Mouse (Mus musculus) MEL (cell line): ENCODE results near the gene Uqcc1. TPM values are rescaled to one million over a fixed set of nuclear protein-coding genes. Genes with fewer than 3 reads are reported as not detected.

Source experiments
- DNase-seq: peaks from one replicate; pipeline ENCODE4 v3.0.0; 2011; ENCODE audit warnings: low read depth, low spot score
- H3K27ac ChIP-seq: 2 replicates; pipeline ENCODE4 v1.5.1; 2012; ENCODE audit warnings: low read depth, mild to moderate bottlenecking, control low read depth, low read length, moderate library complexity; ENCODE audit not compliant: control insufficient read depth
- H3K27me3 ChIP-seq, 2 experiments: fragments of 150-350 bp in 1 of 2; sonication (generic) in 1 of 2; 2 replicates each; pipeline ENCODE4 v1.6.1; 2012; ENCODE audit warnings: low read length in 2 of 2, mild to moderate bottlenecking in 2 of 2, improper control_type of control experiment in 1 of 2, moderate library complexity in 1 of 2; ENCODE audit not compliant: insufficient read depth in 2 of 2, control insufficient read depth in 1 of 2
- H3K36me3 ChIP-seq, 2 experiments: 2 replicates each; pipeline ENCODE4 v1.6.1; 2012 to 2014; ENCODE audit warnings: low read length in 2 of 2, improper control_type of control experiment in 1 of 2, inconsistent platforms in 1 of 2, mild to moderate bottlenecking in 1 of 2; ENCODE audit not compliant: insufficient read depth in 2 of 2, control insufficient read depth in 1 of 2
- H3K4me1 ChIP-seq, 2 experiments: fragments of 150-350 bp in 1 of 2; sonication (generic) in 1 of 2; 2 replicates each; pipeline ENCODE4 v1.6.1; 2012; ENCODE audit warnings: low read length in 2 of 2, improper control_type of control experiment in 1 of 2, mild to moderate bottlenecking in 1 of 2; ENCODE audit not compliant: insufficient read depth in 2 of 2, control insufficient read depth in 1 of 2
- H3K4me3 ChIP-seq, 2 experiments: fragments of 150-350 bp in 1 of 2; sonication (generic) in 1 of 2; 2 replicates each; pipeline ENCODE4 v1.5.1; 2012; ENCODE audit warnings: low read depth in 2 of 2, low read length in 2 of 2, mild to moderate bottlenecking in 2 of 2, moderate library complexity in 2 of 2, control low read depth in 1 of 2, improper control_type of control experiment in 1 of 2; ENCODE audit not compliant: control insufficient read depth in 1 of 2, insufficient read depth in 1 of 2
- H3K79me2 ChIP-seq: 2 replicates; pipeline ENCODE4 v1.6.1; 2012; ENCODE audit warnings: mild to moderate bottlenecking, low read length, moderate library complexity; ENCODE audit not compliant: control insufficient read depth, poor library complexity, insufficient read depth
- H3K9ac ChIP-seq: 2 replicates; pipeline ENCODE4 v1.6.1; 2012; ENCODE audit warnings: low read depth, mild to moderate bottlenecking, control low read depth, low read length, moderate library complexity; ENCODE audit not compliant: control insufficient read depth, poor library complexity, severe bottlenecking
- H3K9me3 ChIP-seq: fragments of 150-350 bp; sonication (generic); replicated peaks from 2 replicates; pipeline ENCODE4 v1.6.1; 2012; ENCODE audit warnings: mild to moderate bottlenecking, low read length, improper control_type of control experiment, moderate library complexity; ENCODE audit not compliant: insufficient read depth
- BHLHE40 ChIP-seq: IDR thresholded peaks from 2 replicates; pipeline ENCODE4 v1.6.1; 2012; ENCODE audit warnings: low read depth, mild to moderate bottlenecking, inconsistent platforms, low read length, improper control_type of control experiment, borderline replicate concordance
- CHD1 ChIP-seq: IDR thresholded peaks from 2 replicates; pipeline ENCODE4 v1.6.1; 2012; ENCODE audit warnings: low read depth, mild to moderate bottlenecking, inconsistent platforms, low read length, improper control_type of control experiment
- CHD2 ChIP-seq: IDR thresholded peaks from 2 replicates; pipeline ENCODE4 v1.6.1; 2011; ENCODE audit warnings: low read length, improper control_type of control experiment
- CTCF ChIP-seq, 3 experiments: IDR thresholded peaks in 2 of 3; conservative IDR thresholded peaks in 1 of 3; 2 replicates each; pipeline ENCODE4 v1.5.1; 2011 to 2012; ENCODE audit warnings: low read length in 3 of 3, low read depth in 2 of 3, mild to moderate bottlenecking in 2 of 3, improper control_type of control experiment in 1 of 3, inconsistent platforms in 1 of 3, mixed read lengths in 1 of 3, moderate library complexity in 1 of 3; ENCODE audit not compliant: control insufficient read depth in 1 of 3, insufficient read depth in 1 of 3, poor library complexity in 1 of 3, severe bottlenecking in 1 of 3
- E2F4 ChIP-seq: IDR thresholded peaks from 2 replicates; pipeline ENCODE4 v1.6.1; 2011; ENCODE audit warnings: low read depth, low read length, improper control_type of control experiment, borderline replicate concordance
- MAX ChIP-seq: IDR thresholded peaks from 2 replicates; pipeline ENCODE4 v1.6.1; 2011; ENCODE audit warnings: low read length, improper control_type of control experiment
- MAZ ChIP-seq: IDR thresholded peaks from 2 replicates; pipeline ENCODE4 v1.6.1; 2012; ENCODE audit warnings: low read depth, mild to moderate bottlenecking, inconsistent platforms, low read length, improper control_type of control experiment
- MXI1 ChIP-seq: IDR thresholded peaks from 2 replicates; pipeline ENCODE4 v1.6.1; 2011; ENCODE audit warnings: mild to moderate bottlenecking, low read depth, low read length, improper control_type of control experiment
- NELFE ChIP-seq: IDR thresholded peaks from 2 replicates; pipeline ENCODE4 v1.6.1; 2011; ENCODE audit warnings: low read depth, low read length, improper control_type of control experiment
- NRF1 ChIP-seq: IDR thresholded peaks from 2 replicates; pipeline ENCODE4 v1.6.1; 2014; ENCODE audit warnings: low read depth, mild to moderate bottlenecking, inconsistent platforms, low read length, improper control_type of control experiment, moderate library complexity; ENCODE audit not compliant: poor library complexity, insufficient read depth, severe bottlenecking
- POLR2AphosphoS5 ChIP-seq: IDR thresholded peaks from 2 replicates; pipeline ENCODE4 v1.6.1; 2012; ENCODE audit warnings: low read depth, borderline replicate concordance, mild to moderate bottlenecking, inconsistent platforms, low read length, moderate library complexity, mixed read lengths
- RAD21 ChIP-seq: IDR thresholded peaks from 2 replicates; pipeline ENCODE4 v1.6.1; 2011; ENCODE audit warnings: mild to moderate bottlenecking, low read depth, low read length, improper control_type of control experiment
- RCOR1 ChIP-seq: IDR thresholded peaks from 2 replicates; pipeline ENCODE4 v1.6.1; 2012; ENCODE audit warnings: low read depth, mild to moderate bottlenecking, inconsistent platforms, low read length, improper control_type of control experiment
- SIN3A ChIP-seq: IDR thresholded peaks from 2 replicates; pipeline ENCODE4 v1.6.1; 2012; ENCODE audit warnings: low read length, improper control_type of control experiment, inconsistent platforms
- SMC3 ChIP-seq: IDR thresholded peaks from 2 replicates; pipeline ENCODE4 v1.6.1; 2011; ENCODE audit warnings: low read depth, low read length, improper control_type of control experiment
- TAL1 ChIP-seq: IDR thresholded peaks from 2 replicates; pipeline ENCODE4 v1.6.1; 2012; ENCODE audit warnings: mild to moderate bottlenecking, inconsistent platforms, low read length, moderate library complexity, mixed read lengths
- TBP ChIP-seq: IDR thresholded peaks from 2 replicates; pipeline ENCODE4 v1.8.0; 2011; ENCODE audit warnings: low read depth, low read length, improper control_type of control experiment
- TCF12 ChIP-seq: IDR thresholded peaks from 2 replicates; pipeline ENCODE4 v1.6.1; 2014; ENCODE audit warnings: low read depth, mild to moderate bottlenecking, inconsistent platforms, low read length, improper control_type of control experiment, moderate library complexity
- UBTF ChIP-seq: IDR thresholded peaks from 2 replicates; pipeline ENCODE4 v1.6.1; 2012; ENCODE audit warnings: low read depth, mild to moderate bottlenecking, inconsistent platforms, low read length, improper control_type of control experiment, moderate library complexity, borderline replicate concordance; ENCODE audit not compliant: insufficient read depth
- USF2 ChIP-seq, 2 experiments: IDR thresholded peaks; 2 replicates each; pipeline ENCODE4 v1.6.1; 2011 to 2012; ENCODE audit warnings: improper control_type of control experiment in 2 of 2, low read length in 2 of 2, borderline replicate concordance in 1 of 2, inconsistent platforms in 1 of 2, low read depth in 1 of 2, mild to moderate bottlenecking in 1 of 2; ENCODE audit not compliant: insufficient read depth in 1 of 2
- ZMIZ1 ChIP-seq: IDR thresholded peaks from 2 replicates; pipeline ENCODE4 v1.6.1; 2012; ENCODE audit warnings: low read depth, mild to moderate bottlenecking, inconsistent platforms, low read length, improper control_type of control experiment, moderate library complexity
- polyA plus RNA-seq, 2 experiments: library from polyadenylated mRNA; stranded (reverse) in 1 of 2; unstranded in 1 of 2; fragments of >175 nt in 1 of 2; fragments of >200 nt in 1 of 2; gene quantifications; 2 replicates each; pipeline versions ENCODE4 v1.2.1 to v1.2.4; 2012; ENCODE audit warnings: low replicate concordance in 2 of 2, low read depth in 1 of 2; ENCODE audit not compliant: insufficient read length in 2 of 2, insufficient read depth in 1 of 2, missing spikeins in 1 of 2
- total RNA-seq: library from RNA; depleted of rRNA; stranded (reverse); fragments of 300-350 nt; gene quantifications from 2 replicates; pipeline ENCODE4 v1.2.3, GENCODE M21; 2012

Gene Uqcc1
- total and polyA plus RNA-seq, 3 experiments, result 61.0 to 83.1 TPM; not detected in 1

DNA sequence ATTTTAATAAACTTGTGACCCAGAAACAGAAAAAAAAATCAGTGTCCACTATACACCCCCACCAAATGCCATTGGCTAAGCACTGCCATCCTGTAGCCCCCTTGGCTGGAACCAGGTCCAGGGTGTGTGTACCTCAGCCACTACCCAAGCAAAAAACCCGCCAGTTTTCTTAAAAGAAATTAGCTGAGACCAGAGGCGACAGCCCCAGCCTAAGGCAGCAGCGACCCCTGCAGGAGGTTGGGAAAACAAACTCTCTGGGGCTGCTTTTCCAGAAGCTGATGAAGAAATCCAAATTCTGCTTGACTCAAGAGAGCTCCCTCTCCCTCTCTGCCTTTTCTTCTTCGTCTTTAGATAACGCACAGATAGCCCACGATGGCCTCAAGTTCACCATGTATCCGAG lies 16.0 kb upstream of the Uqcc1 start (continued):
- 0 out of 2 replicates have a peak, but pooled peaks have one; percentile 62 for TF ChIP-seq E2F4
- TF ChIP-seq TCF12, result no peak
- TF ChIP-seq TBP, result no peak

DNA sequence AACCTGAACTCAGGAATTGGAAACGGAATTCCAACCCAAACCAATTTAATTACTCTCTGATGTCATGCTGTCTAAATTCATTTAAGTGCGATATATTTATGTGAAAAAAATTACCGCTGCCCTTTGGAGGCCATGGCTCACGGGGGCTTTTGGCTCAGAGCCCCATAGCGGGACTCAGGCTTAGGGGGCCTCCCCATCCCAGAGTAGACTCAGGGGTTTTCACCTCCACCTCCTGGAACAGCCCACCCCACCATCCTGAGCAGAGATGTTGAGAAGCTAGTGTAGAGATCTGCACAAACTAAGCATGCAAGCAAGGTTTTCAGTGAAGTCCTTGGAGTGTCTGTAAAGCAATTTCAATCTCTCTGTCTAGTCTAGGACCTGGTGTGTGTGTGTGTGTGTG lies 15.5 kb upstream of the Uqcc1 start:
- Histone ChIP-seq H3K79me2 (no peaks in the 10 kb centered on the region; the same call in 1 of the 2 replicates), H3K9me3 (no peaks in the 10 kb centered on the region), H3K4me1 (peaks cover 9 to 18% of the 10 kb centered on the region in 2 experiments), H3K4me3 (no peak overlapping the region), H3K9ac (peak overlapping the region; percentile 15), H3K27me3 (no peaks in the 10 kb centered on the region), H3K27ac (no peak overlapping the region), H3K36me3 (peaks cover 0 to 18% of the 10 kb centered on the region in 2 experiments; a peak in 2 of 4 replicates)
- DNase-seq, result no peak
- TF ChIP-seq BHLHE40, result no peak
- TF ChIP-seq TAL1, result no peak
- no peak for TF ChIP-seq MAZ
- TF ChIP-seq ZMIZ1, result no peak
- TF ChIP-seq CHD2, result no peak
- TF ChIP-seq TCF12, result no peak
- TF ChIP-seq MXI1, result no peak
- no peak for TF ChIP-seq CHD1
- no peak for TF ChIP-seq POLR2AphosphoS5
- TF ChIP-seq CTCF (IDR thresholded peaks at IDR 0.05 in 2 of 3, conservative IDR thresholded peaks at IDR 0.05 in 1 of 3; ENCODE audit: control insufficient read depth in 1 of 3, insufficient read depth in 1 of 3, low read depth in 2 of 3, low read length in 3 of 3, poor library complexity in 1 of 3, severe bottlenecking in 1 of 3), result no peak
- TF ChIP-seq RAD21, result no peak
- TF ChIP-seq NELFE, result no peak
- TF ChIP-seq UBTF, result no peak
- no peak for TF ChIP-seq E2F4
- no peak for TF ChIP-seq SIN3A
- no peak for TF ChIP-seq USF2 (IDR thresholded peaks at IDR 0.05; ENCODE audit: borderline replicate concordance in 1 of 2, insufficient read depth in 1 of 2, low read depth in 1 of 2, low read length in 2 of 2)
- TF ChIP-seq NRF1, result no peak
- TF ChIP-seq SMC3, result no peak

DNA sequence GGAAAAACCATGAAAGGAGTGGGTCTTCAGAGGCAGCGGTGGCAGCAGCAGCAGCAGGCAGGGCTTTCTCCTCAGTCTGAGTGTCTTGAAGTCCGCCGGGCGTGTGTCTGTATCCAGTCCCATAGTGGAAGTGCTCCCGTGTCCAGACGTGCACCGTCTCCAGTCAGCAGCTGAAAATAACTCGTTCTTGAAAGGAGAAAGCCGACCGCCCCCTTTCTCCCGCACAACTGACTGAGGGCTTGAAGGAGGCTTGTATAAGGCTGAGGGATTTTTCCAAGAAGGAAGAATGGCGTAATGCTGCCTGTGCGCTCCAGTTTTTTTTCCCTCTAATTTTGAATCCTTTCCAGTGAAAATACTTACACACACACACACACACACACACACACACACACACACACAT lies 15.0 kb upstream of the Uqcc1 start, which contains the start of gene Gdf5:
Gene Gdf5, minus strand, starts transcription at position 244 of the 400 bp plus-strand sequence.
- H3K4me1 ChIP-seq, result peaks cover 9 to 18% of the 10 kb centered on the region in 2 experiments
- H3K79me2 ChIP-seq, result no peaks in the 10 kb centered on the region; the same call in 1 of the 2 replicates
- no peak for DNase-seq
- H3K4me3 ChIP-seq, result peak within 1 kb of the TSS in 1 of 2 experiments; percentile 21; a peak in 2 of 4 replicates
- peaks cover 0 to 18% of the 10 kb centered on the region in 2 experiments; a peak in 2 of 4 replicates for H3K36me3 ChIP-seq
- no peaks in the 10 kb centered on the region for H3K9me3 ChIP-seq
- H3K27ac ChIP-seq, result no peak within 1 kb of the TSS; the same call in 1 of the 2 replicates
- TF ChIP-seq MAX (no peak), RCOR1 (no peak), RAD21 (no peak), MAZ (no peak)
- H3K27me3 ChIP-seq, result no peaks in the 10 kb centered on the region
- H3K9ac ChIP-seq, result peak within 1 kb of the TSS; percentile 60
